Mouse (Mus musculus): ENCODE measurements around the gene Spen.

GRCm38 (mm10) chr4:141545743-141546333 lies 7.4 kb upstream of the Spen start:
- TF ChIP-seq POLR2A (IDR thresholded peaks at IDR 0.05; ENCODE audit: low read depth, low read length) (peak; percentile 97), CTCF (IDR thresholded peaks at IDR 0.05; ENCODE audit: extremely low read depth, insufficient read length, insufficient replicate concordance, low read depth, low read length) (no peak)
